Mouse (Mus musculus): ENCODE data around the gene Scyl3.

Scyl3 gene

GRCm38 (mm10) chr1:163964008-163964689 lies 35.2 kb downstream of the Scyl3 start:
- DNase-seq (ENCODE audit: low spot score): no peak

GRCm38 (mm10) chr1:163974471-163974870 lies 45.6 kb downstream of the Scyl3 start:
- DNase-seq (ENCODE audit: low spot score): no peak

- no peak for DNase-seq (ENCODE audit: low spot score)
Measured at GRCm38 (mm10) chr1:163975088-163975487, 46.2 kb downstream of the Scyl3 start.

GRCm38 (mm10) chr1:163976515-163976914 lies 47.6 kb downstream of the Scyl3 start:
- no peak for DNase-seq (ENCODE audit: low spot score)

GRCm38 (mm10) chr1:163992371-163992770 lies 63.5 kb downstream of the Scyl3 start:
- DNase-seq (ENCODE audit: low spot score): no peak

- DNase-seq (ENCODE audit: low spot score): no peak
Measured at GRCm38 (mm10) chr1:163994173-163994720, 65.3 kb downstream of the Scyl3 start.

GRCm38 (mm10) chr1:163994721-163995608 lies 66.1 kb downstream of the Scyl3 start, which contains the start of the genes BC055324 and Mettl18:
Gene BC055324 (minus strand): TSS chr1:163994796.
Gene Mettl18 (plus strand): TSS chr1:163994889.
- peak; percentile 89 for DNase-seq (ENCODE audit: low spot score)

GRCm38 (mm10) chr1:163995609-163995913 lies 66.7 kb downstream of the Scyl3 start:
- no peak for DNase-seq (ENCODE audit: low spot score)

- DNase-seq (ENCODE audit: low spot score): no peak
Measured at GRCm38 (mm10) chr1:164001831-164002452, 73.0 kb downstream of the Scyl3 start.

- no peak for DNase-seq (ENCODE audit: low spot score)
Measured at GRCm38 (mm10) chr1:164004311-164004710, 75.4 kb downstream of the Scyl3 start.

Data from spleen, adult 12 weeks (tissue).